Mouse (Mus musculus) heart, postnatal 0 days (tissue): ENCODE measurements at regions not wholly inside any gene's neighbourhood (a gene's known extent, or its start where the extent isn't known, plus 50 kb on each side); places are given as distances from the start of the nearest gene placed in this dataset.
A peak's percentile ranks its signal among the peaks of the same experiment; 100 is the strongest.

ENCODE experiments used
- ATAC-seq: fragments of 200-750 bp; cut with Nextera tagmentation; 2 replicates; pipeline ENCODE4 v1.8.0; 2017; ENCODE audit warnings: low read depth, moderate number of reproducible peaks, moderate library complexity; ENCODE audit not compliant: insufficient read depth
- DNase-seq: peaks from one replicate; pipeline ENCODE4 v3.0.0-alpha.2; 2016; ENCODE audit warnings: low spot score
- H3K27ac ChIP-seq: fragments of 300-500 bp; sonication (generic); 2 replicates; pipeline ENCODE4 v1.5.1; 2014; ENCODE audit warnings: low read depth, mild to moderate bottlenecking
- H3K27me3 ChIP-seq: fragments of 300-500 bp; sonication (generic); 2 replicates; pipeline ENCODE4 v1.6.1; 2014; ENCODE audit warnings: low read length, mixed read lengths; ENCODE audit not compliant: control insufficient read depth, insufficient read depth
- H3K36me3 ChIP-seq: fragments of 300-500 bp; sonication (generic); replicated peaks from 2 replicates; pipeline ENCODE4 v1.6.1; 2014; ENCODE audit warnings: low read length, mixed read lengths; ENCODE audit not compliant: control insufficient read depth, insufficient read depth
- H3K4me1 ChIP-seq: fragments of 300-500 bp; sonication (generic); 2 replicates; pipeline ENCODE4 v1.6.1; 2014; ENCODE audit warnings: antibody characterized with exemption; ENCODE audit not compliant: control insufficient read depth, insufficient read depth
- H3K4me2 ChIP-seq: fragments of 300-500 bp; sonication (generic); 2 replicates; pipeline ENCODE4 v1.6.1; 2014; ENCODE audit warnings: low read depth, mild to moderate bottlenecking, low read length, moderate library complexity
- H3K4me3 ChIP-seq: fragments of 300-500 bp; sonication (generic); 2 replicates; pipeline ENCODE4 v1.5.1; 2014; ENCODE audit warnings: low read depth, low read length
- H3K9ac ChIP-seq: fragments of 300-500 bp; sonication (generic); replicated peaks from 2 replicates; pipeline ENCODE4 v1.6.1; 2014; ENCODE audit warnings: low read depth, low read length, mixed read lengths
- H3K9me3 ChIP-seq: fragments of 300-500 bp; sonication (generic); replicated peaks from 2 replicates; pipeline ENCODE4 v1.6.1; 2016; ENCODE audit warnings: low read length; ENCODE audit not compliant: control insufficient read depth
- CTCF ChIP-seq: IDR thresholded peaks from 2 replicates; pipeline ENCODE4 v1.5.1; 2016; ENCODE audit warnings: antibody characterized with exemption, control low read depth, low read depth
- EP300 ChIP-seq: IDR thresholded peaks from 2 replicates; pipeline ENCODE4 v1.6.1; 2016; ENCODE audit warnings: antibody characterized with exemption, low read depth
- WGBS: fragments of 180-500 bp; shearing (Covaris S2); extraction: QIAGEN DNeasy Blood & Tissue Kit; methylation state at CpG from one replicate; pipeline ENCODE4 v1.1.7; 2014; 5-methylcytosine and 5-hydroxymethylcytosine counted together

DNA sequence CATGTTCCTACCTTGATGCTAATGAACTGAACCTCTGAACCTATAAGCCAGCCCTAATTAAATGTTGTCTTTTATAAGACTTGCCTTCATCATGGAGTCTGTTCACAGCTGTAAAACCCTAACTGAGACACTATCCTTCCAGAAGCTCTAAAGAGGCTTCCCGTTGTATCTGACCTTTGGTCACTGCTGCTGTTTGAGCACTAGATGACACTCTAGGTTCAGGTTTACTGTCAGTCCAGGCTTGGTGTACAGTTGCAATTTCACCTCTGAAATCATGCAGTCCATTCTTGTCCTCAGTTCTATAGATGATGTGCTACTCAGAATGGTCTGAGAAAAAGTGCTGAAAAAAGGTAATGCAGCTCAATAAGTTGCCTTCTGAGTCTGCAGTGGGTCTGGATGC is 221.9 kb upstream of the Zpld1 start:
- Histone ChIP-seq H3K27me3 (no peaks in the 10 kb centered on the region), H3K4me3 (no peak overlapping the region), H3K9ac (no peak overlapping the region), H3K4me1 (no peaks in the 10 kb centered on the region), H3K36me3 (no peaks in the 10 kb centered on the region), H3K27ac (no peak overlapping the region), H3K4me2 (no peak overlapping the region), H3K9me3 (no peaks in the 10 kb centered on the region)
- peak; percentile 68 for TF ChIP-seq CTCF
- TF ChIP-seq EP300 = no peak
- DNase-seq (peak; percentile 36), ATAC-seq (peak; percentile 57)
- 50% methylated on average over 1 of the region's 1 CpGs for WGBS

DNA sequence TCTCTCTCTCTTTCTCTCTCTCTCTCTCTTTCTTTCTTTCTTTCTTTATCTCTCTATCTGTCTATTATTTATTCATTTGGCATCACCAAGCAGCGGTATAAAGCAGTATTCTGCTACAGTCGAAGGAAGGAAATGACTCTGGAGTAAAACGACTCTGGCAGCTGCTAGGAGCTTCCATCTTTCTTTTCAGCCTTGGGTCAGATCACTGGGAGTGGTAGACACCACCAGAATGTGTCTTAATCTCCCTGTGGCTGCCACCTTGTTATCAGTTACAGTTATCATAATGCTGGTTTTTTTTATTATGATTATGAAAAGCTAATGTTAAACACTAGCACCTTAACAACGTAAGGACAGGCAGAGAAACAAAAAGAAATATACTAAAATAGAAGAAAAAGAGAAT is 219.2 kb upstream of the Zpld1 start:
- Histone ChIP-seq H3K27ac (no peak overlapping the region), H3K27me3 (no peaks in the 10 kb centered on the region), H3K4me3 (no peak overlapping the region), H3K9me3 (no peaks in the 10 kb centered on the region), H3K9ac (no peak overlapping the region), H3K4me2 (no peak overlapping the region), H3K4me1 (no peaks in the 10 kb centered on the region), H3K36me3 (no peaks in the 10 kb centered on the region)
- WGBS = 67% methylated on average over 4 of the region's 4 CpGs
- DNase-seq (no peak), ATAC-seq (no peak)
- no peak for TF ChIP-seq CTCF
- no peak for TF ChIP-seq EP300

DNA sequence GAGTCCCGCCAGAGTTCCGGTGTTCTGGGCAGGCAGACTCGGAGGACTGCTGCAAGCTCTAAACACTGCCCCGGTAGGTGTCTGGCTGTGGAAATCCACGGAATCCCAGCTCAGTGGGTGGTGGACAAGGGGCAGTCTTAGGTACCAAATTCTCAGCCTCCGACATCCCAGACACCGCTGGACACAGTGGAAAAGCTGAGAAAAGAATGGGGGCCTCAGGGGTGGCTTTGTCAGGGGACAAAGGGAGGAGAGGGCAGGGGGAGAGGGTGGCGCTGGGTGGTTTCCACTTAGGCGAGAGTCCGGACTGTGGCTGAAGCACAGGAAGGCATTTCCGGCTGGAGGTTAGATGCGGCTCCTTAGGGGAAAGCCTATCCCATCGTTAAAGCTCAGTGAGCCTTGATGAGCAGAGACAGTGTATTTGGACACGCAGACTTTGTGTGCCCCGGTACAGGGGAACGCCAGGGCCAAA is 217.5 kb upstream of the Zpld1 start:
- no peak overlapping the region for H3K4me3 ChIP-seq

GRCm38 (mm10) chr16:55514448-55515200 is 216.8 kb upstream of the Zpld1 start:
- Histone ChIP-seq H3K4me1 (no peaks in the 10 kb centered on the region), H3K27me3 (no peaks in the 10 kb centered on the region), H3K9me3 (no peaks in the 10 kb centered on the region), H3K4me2 (no peak overlapping the region), H3K9ac (no peak overlapping the region), H3K27ac (no peak overlapping the region), H3K4me3 (no peak overlapping the region), H3K36me3 (no peaks in the 10 kb centered on the region)
- DNase-seq = no peak
- no peak for TF ChIP-seq EP300
- no peak for TF ChIP-seq CTCF
- 81% methylated on average over 6 of the region's 6 CpGs for WGBS
- no peak for ATAC-seq

More for the DNA sequence above, 217.5 kb upstream of the Zpld1 start:
- no peak for TF ChIP-seq EP300
- no peak for TF ChIP-seq CTCF
- H3K9ac ChIP-seq = no peak overlapping the region
- H3K9me3 ChIP-seq = no peaks in the 10 kb centered on the region
- no peak for ATAC-seq
- no peaks in the 10 kb centered on the region for H3K36me3 ChIP-seq
- H3K27ac ChIP-seq = no peak overlapping the region
- H3K4me2 ChIP-seq = no peak overlapping the region
- H3K27me3 ChIP-seq = no peaks in the 10 kb centered on the region
- H3K4me1 ChIP-seq = no peaks in the 10 kb centered on the region
- no peak for DNase-seq
- WGBS = 58% methylated on average over 16 of the region's 16 CpGs

DNA sequence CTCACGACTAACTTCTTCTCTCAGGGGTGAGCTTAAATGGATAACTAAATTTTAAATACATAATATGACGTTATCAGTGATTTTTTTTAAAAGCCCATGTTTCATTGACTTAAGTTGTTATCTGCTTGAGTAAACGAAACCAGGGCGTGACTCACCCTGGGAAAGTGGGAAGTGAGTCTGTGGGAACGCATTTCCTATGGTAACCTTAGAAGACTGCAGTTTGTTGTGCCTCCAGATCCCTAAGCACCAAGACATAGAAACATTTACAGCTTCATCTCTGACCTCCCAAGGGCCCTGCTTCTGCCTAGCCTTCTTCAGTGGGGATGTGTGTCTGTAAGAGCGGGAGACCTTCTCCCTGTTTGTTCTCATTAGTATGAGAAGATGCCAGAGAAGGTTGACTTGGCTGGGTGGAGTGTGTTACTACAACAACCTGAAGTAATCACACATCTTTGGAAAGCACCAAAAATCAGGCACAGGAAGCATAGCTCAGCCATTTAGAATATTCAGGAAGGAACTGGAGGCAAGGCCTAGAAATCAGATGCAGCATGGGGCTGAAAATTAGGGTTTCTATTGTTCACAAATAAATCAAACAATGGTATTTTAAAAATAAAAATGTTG is 207.1 kb upstream of the Zpld1 start:
- no peaks in the 10 kb centered on the region for H3K4me1 ChIP-seq
- TF ChIP-seq EP300 (no peak), CTCF (no peak)
- H3K27ac ChIP-seq = peak overlapping the region; percentile 62
- H3K9ac ChIP-seq = no peak overlapping the region
- no peaks in the 10 kb centered on the region for H3K27me3 ChIP-seq
- no peak overlapping the region for H3K4me3 ChIP-seq
- no peak overlapping the region for H3K4me2 ChIP-seq
- DNase-seq (peak; percentile 11), ATAC-seq (no peak)
- 37% methylated on average over 6 of the region's 6 CpGs for WGBS
- no peaks in the 10 kb centered on the region for H3K9me3 ChIP-seq
- no peaks in the 10 kb centered on the region for H3K36me3 ChIP-seq

DNA sequence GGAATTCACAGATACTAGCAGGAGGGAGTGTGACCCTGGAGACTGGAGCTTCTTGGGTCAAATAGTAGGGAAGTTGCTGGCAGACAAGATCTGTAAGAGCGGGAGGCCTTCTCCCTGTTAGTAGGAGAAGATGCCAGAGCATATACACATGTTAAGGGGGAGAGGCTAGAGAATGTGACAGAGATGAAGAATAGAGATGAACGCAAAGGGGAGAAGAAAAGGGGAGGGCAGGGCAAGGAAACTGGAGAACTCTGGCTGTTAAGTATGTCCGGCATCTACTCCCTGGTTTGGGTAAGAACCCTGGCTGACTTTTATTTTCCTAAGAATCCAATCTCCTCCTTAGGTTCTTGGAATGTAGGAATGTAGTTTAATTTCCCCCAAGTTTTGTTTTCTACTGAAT is 206.5 kb upstream of the Zpld1 start:
- 73% methylated on average over 3 of the region's 3 CpGs for WGBS
- Histone ChIP-seq H3K9me3 (no peaks in the 10 kb centered on the region), H3K27ac (no peak overlapping the region), H3K9ac (no peak overlapping the region), H3K36me3 (no peaks in the 10 kb centered on the region), H3K4me1 (no peaks in the 10 kb centered on the region), H3K4me3 (no peak overlapping the region), H3K4me2 (no peak overlapping the region), H3K27me3 (no peaks in the 10 kb centered on the region)
- DNase-seq (no peak), ATAC-seq (no peak)
- TF ChIP-seq EP300 = no peak
- TF ChIP-seq CTCF = no peak
